Mouse (Mus musculus): ENCODE results near the gene Phc2.

DNA sequence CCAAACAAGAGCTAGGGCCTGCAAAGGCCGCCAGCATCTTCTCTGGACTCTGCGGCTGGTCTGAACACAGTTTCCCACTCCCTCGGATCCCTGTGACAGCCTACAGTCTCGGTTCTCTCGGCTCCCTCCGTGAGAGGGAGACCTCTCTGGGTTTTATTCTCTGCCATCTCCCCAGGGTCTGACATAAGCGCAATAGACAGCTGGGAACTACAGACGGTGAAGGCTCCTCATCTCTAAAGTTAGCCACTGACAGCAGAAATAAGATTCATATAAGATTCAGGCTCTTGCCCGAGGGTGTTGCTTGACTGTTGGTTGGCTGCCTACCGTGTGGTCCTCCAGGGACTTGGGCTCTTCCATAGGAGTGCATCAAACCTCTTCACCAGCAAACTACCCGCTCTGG, 123.1 kb downstream of the Phc2 start:
- TF ChIP-seq POLR2A (IDR thresholded peaks at IDR 0.05; ENCODE audit: borderline replicate concordance, extremely low read depth, low read depth, low read length) (no peak), CTCF (IDR thresholded peaks at IDR 0.05; ENCODE audit: insufficient read depth, low read length) (no peak)
